Mouse (Mus musculus) myocyte (in vitro differentiated cells): ENCODE measurements around the gene Fscn3. TPM values are rescaled to one million over a fixed set of nuclear protein-coding genes. Genes with fewer than 3 reads are reported as not detected.

Experiments
- H3K27me3 ChIP-seq: one replicate; pipeline ENCODE4 v1.6.1; 2011; ENCODE audit not compliant: control insufficient read depth, insufficient read depth, insufficient read length
- H3K36me3 ChIP-seq: one replicate; pipeline ENCODE4 v1.6.1; 2011; ENCODE audit not compliant: control insufficient read depth, insufficient read depth
- H3K4me2 ChIP-seq: one replicate; pipeline ENCODE4 v1.6.1; 2011; ENCODE audit warnings: low read depth, control low read depth
- H3K4me3 ChIP-seq: one replicate; pipeline ENCODE4 v1.5.1; 2011; ENCODE audit warnings: mild to moderate bottlenecking, control low read depth, moderate library complexity
- H3K79me2 ChIP-seq: one replicate; pipeline ENCODE4 v1.6.1; 2011; ENCODE audit not compliant: control insufficient read depth, insufficient read depth
- H3ac ChIP-seq: one replicate; pipeline ENCODE4 v1.6.1; 2011; ENCODE audit not compliant: control insufficient read depth, insufficient read length
- CEBPB ChIP-seq: IDR thresholded peaks from 2 replicates; pipeline ENCODE4 v1.6.1; 2011; ENCODE audit warnings: mild to moderate bottlenecking, moderate library complexity; ENCODE audit not compliant: poor library complexity, insufficient read depth, severe bottlenecking
- E2F4 ChIP-seq: IDR thresholded peaks from one replicate; pipeline ENCODE4 v1.6.1; 2011; ENCODE audit warnings: mild to moderate bottlenecking, control low read depth, moderate library complexity; ENCODE audit not compliant: insufficient read depth
- MAX ChIP-seq: IDR thresholded peaks from one replicate; pipeline ENCODE4 v1.6.1; 2011; ENCODE audit warnings: low read depth, mild to moderate bottlenecking, control low read depth
- MYOD1 ChIP-seq, 3 experiments: IDR thresholded peaks; one replicate each; pipeline ENCODE4 v1.6.1; 2011; ENCODE audit warnings: control low read depth in 2 of 3, low read depth in 2 of 3, mild to moderate bottlenecking in 2 of 3, moderate library complexity in 1 of 3; ENCODE audit not compliant: insufficient read length in 2 of 3, control insufficient read depth in 1 of 3
- MYOG ChIP-seq, 3 experiments: IDR thresholded peaks; one replicate each; pipeline ENCODE4 v1.6.1; 2011; ENCODE audit warnings: control low read depth in 2 of 3, low read depth in 2 of 3, mild to moderate bottlenecking in 2 of 3; ENCODE audit not compliant: insufficient read length in 2 of 3, control insufficient read depth in 1 of 3, insufficient read depth in 1 of 3
- POLR2A ChIP-seq: IDR thresholded peaks from one replicate; pipeline ENCODE4 v1.6.1; 2011; ENCODE audit warnings: low read depth, mild to moderate bottlenecking, control low read depth, moderate library complexity; ENCODE audit not compliant: insufficient read length
- POLR2AphosphoS2 ChIP-seq: IDR thresholded peaks from one replicate; pipeline ENCODE4 v1.6.1; 2011; ENCODE audit warnings: low read depth, control low read depth; ENCODE audit not compliant: insufficient read length
- REST ChIP-seq: IDR thresholded peaks from one replicate; pipeline ENCODE4 v1.6.1; 2011; ENCODE audit warnings: mild to moderate bottlenecking, control low read depth, moderate library complexity; ENCODE audit not compliant: insufficient read depth, insufficient read length
- SRF ChIP-seq: IDR thresholded peaks from one replicate; pipeline ENCODE4 v1.6.1; 2011; ENCODE audit warnings: low read depth; ENCODE audit not compliant: control insufficient read depth, insufficient read length
- TCF12 ChIP-seq: IDR thresholded peaks from one replicate; pipeline ENCODE4 v1.6.1; 2011; ENCODE audit warnings: mild to moderate bottlenecking, control low read depth; ENCODE audit not compliant: poor library complexity, insufficient read depth, severe bottlenecking
- TCF3 ChIP-seq: IDR thresholded peaks from one replicate; pipeline ENCODE4 v1.6.1; 2011; ENCODE audit warnings: low read depth, control low read depth; ENCODE audit not compliant: insufficient read length
- USF1 ChIP-seq: IDR thresholded peaks from one replicate; pipeline ENCODE4 v1.6.1; 2011; ENCODE audit warnings: low read depth, mild to moderate bottlenecking, control low read depth, moderate library complexity
- polyA plus RNA-seq: library from polyadenylated mRNA; unstranded; fragments of >200 nt; fragmentation: generic; extraction: Trizol; gene quantifications from one replicate; pipeline ENCODE4 v1.2.1, GENCODE M21; 2012; ENCODE audit warnings: missing spikeins

The Fscn3 gene
- polyA plus RNA-seq, 1 experiment = not detected

DNA sequence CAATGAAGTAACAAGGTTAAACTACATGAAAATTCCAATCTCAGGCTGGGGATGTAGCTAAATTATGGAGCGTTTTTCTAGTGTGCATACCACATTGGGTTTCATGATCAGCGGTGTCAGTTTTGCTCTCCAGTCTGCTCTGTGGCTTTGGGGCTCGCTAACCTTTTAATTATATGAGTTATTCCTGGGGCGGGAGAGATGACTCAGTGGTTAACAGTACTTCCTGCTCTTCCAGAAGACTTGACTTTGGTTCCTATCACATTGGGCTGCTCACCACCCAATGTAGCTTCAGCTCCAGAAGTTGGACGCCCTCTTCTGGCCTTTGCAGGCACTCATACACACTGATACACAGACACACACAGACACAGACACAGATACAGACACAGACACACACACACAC, 43.0 kb downstream of the Fscn3 start:
- Histone ChIP-seq H3K79me2 (no peaks in the 10 kb centered on the region), H3ac (no peak overlapping the region), H3K4me2 (peak overlapping the region; percentile 28), H3K27me3 (no peaks in the 10 kb centered on the region), H3K4me3 (no peak overlapping the region), H3K36me3 (no peaks in the 10 kb centered on the region)
- TF ChIP-seq MYOD1 (IDR thresholded peaks at IDR 0.05; ENCODE audit: control insufficient read depth in 1 of 3, insufficient read length in 2 of 3, low read depth in 2 of 3) = no peak
- no peak for TF ChIP-seq TCF12
- no peak for TF ChIP-seq POLR2A
- no peak for TF ChIP-seq POLR2AphosphoS2
- no peak for TF ChIP-seq E2F4
- TF ChIP-seq REST = no peak
- TF ChIP-seq TCF3 = no peak
- TF ChIP-seq MAX = no peak
- TF ChIP-seq CEBPB = no peak
- TF ChIP-seq SRF = no peak
- no peak for TF ChIP-seq MYOG (IDR thresholded peaks at IDR 0.05; ENCODE audit: control insufficient read depth in 1 of 3, insufficient read depth in 1 of 3, insufficient read length in 2 of 3, low read depth in 2 of 3)
- no peak for TF ChIP-seq USF1

GRCm38 (mm10) chr6:28471284-28472035, 43.9 kb downstream of the Fscn3 start:
- Histone ChIP-seq H3K36me3 (no peaks in the 10 kb centered on the region), H3K4me3 (no peak overlapping the region), H3K4me2 (peak overlapping the region; percentile 28), H3ac (no peak overlapping the region), H3K27me3 (no peaks in the 10 kb centered on the region), H3K79me2 (no peaks in the 10 kb centered on the region)
- TF ChIP-seq SRF (no peak), TCF3 (no peak), MYOD1 (IDR thresholded peaks at IDR 0.05; ENCODE audit: control insufficient read depth in 1 of 3, insufficient read length in 2 of 3, low read depth in 2 of 3) (peak in 2 of 3 experiments; percentile 74 to 76), REST (no peak), E2F4 (no peak), MYOG (IDR thresholded peaks at IDR 0.05; ENCODE audit: control insufficient read depth in 1 of 3, insufficient read depth in 1 of 3, insufficient read length in 2 of 3, low read depth in 2 of 3) (peak in 2 of 3 experiments; percentile 35 to 64), TCF12 (peak; percentile 78), CEBPB (no peak), USF1 (no peak), MAX (no peak), POLR2AphosphoS2 (no peak), POLR2A (no peak)

- peak overlapping the region; percentile 40 for H3K4me2 ChIP-seq
- TF ChIP-seq POLR2A = no peak
- no peak for TF ChIP-seq SRF
- TF ChIP-seq MAX = no peak
- no peak for TF ChIP-seq USF1
- no peak for TF ChIP-seq POLR2AphosphoS2
- TF ChIP-seq REST = no peak
- TF ChIP-seq CEBPB = no peak
- TF ChIP-seq MYOG (IDR thresholded peaks at IDR 0.05; ENCODE audit: control insufficient read depth in 1 of 3, insufficient read depth in 1 of 3, insufficient read length in 2 of 3, low read depth in 2 of 3) = no peak
- no peak for TF ChIP-seq TCF3
- TF ChIP-seq E2F4 = no peak
- no peak for TF ChIP-seq MYOD1 (IDR thresholded peaks at IDR 0.05; ENCODE audit: control insufficient read depth in 1 of 3, insufficient read length in 2 of 3, low read depth in 2 of 3)
- no peak for TF ChIP-seq TCF12
- H3ac ChIP-seq = no peak overlapping the region
- no peaks in the 10 kb centered on the region for H3K27me3 ChIP-seq
- H3K36me3 ChIP-seq = no peaks in the 10 kb centered on the region
- no peaks in the 10 kb centered on the region for H3K79me2 ChIP-seq
- no peak overlapping the region for H3K4me3 ChIP-seq
Observed at GRCm38 (mm10) chr6:28474211-28474610, 46.6 kb downstream of the Fscn3 start.

- H3K36me3 ChIP-seq = no peaks in the 10 kb centered on the region
- no peaks in the 10 kb centered on the region for H3K27me3 ChIP-seq
- H3ac ChIP-seq = no peak within 1 kb of the TSS
- no peak within 1 kb of the TSS for H3K4me3 ChIP-seq
- H3K79me2 ChIP-seq = no peaks in the 10 kb centered on the region
- TF ChIP-seq CEBPB (0 out of 2 replicates have a peak, but pooled peaks have one; percentile 14), MAX (no peak)
- peak within 1 kb of the TSS; percentile 40 for H3K4me2 ChIP-seq
Observed at GRCm38 (mm10) chr6:28474839-28475238, 47.2 kb downstream of the Fscn3 start, which contains the start of gene Snd1. Gene Snd1 (plus strand): TSS chr6:28475139.
